Mouse (Mus musculus) heart, postnatal 0 days (tissue): ENCODE results near the gene Dot1l. TPM values are rescaled to one million over a fixed set of nuclear protein-coding genes. Genes with fewer than 3 reads are reported as not detected.

Source experiments
- ATAC-seq: fragments of 200-750 bp; cut with Nextera tagmentation; 2 replicates; pipeline ENCODE4 v1.8.0; 2017; ENCODE audit warnings: low read depth, moderate number of reproducible peaks, moderate library complexity; ENCODE audit not compliant: insufficient read depth
- DNase-seq: peaks from one replicate; pipeline ENCODE4 v3.0.0-alpha.2; 2016; ENCODE audit warnings: low spot score
- H3K27ac ChIP-seq: fragments of 300-500 bp; sonication (generic); 2 replicates; pipeline ENCODE4 v1.5.1; 2014; ENCODE audit warnings: low read depth, mild to moderate bottlenecking
- H3K27me3 ChIP-seq: fragments of 300-500 bp; sonication (generic); 2 replicates; pipeline ENCODE4 v1.6.1; 2014; ENCODE audit warnings: low read length, mixed read lengths; ENCODE audit not compliant: control insufficient read depth, insufficient read depth
- H3K36me3 ChIP-seq: fragments of 300-500 bp; sonication (generic); replicated peaks from 2 replicates; pipeline ENCODE4 v1.6.1; 2014; ENCODE audit warnings: low read length, mixed read lengths; ENCODE audit not compliant: control insufficient read depth, insufficient read depth
- H3K4me1 ChIP-seq: fragments of 300-500 bp; sonication (generic); 2 replicates; pipeline ENCODE4 v1.6.1; 2014; ENCODE audit warnings: antibody characterized with exemption; ENCODE audit not compliant: control insufficient read depth, insufficient read depth
- H3K4me2 ChIP-seq: fragments of 300-500 bp; sonication (generic); 2 replicates; pipeline ENCODE4 v1.6.1; 2014; ENCODE audit warnings: low read depth, mild to moderate bottlenecking, low read length, moderate library complexity
- H3K4me3 ChIP-seq: fragments of 300-500 bp; sonication (generic); 2 replicates; pipeline ENCODE4 v1.5.1; 2014; ENCODE audit warnings: low read depth, low read length
- H3K9ac ChIP-seq: fragments of 300-500 bp; sonication (generic); replicated peaks from 2 replicates; pipeline ENCODE4 v1.6.1; 2014; ENCODE audit warnings: low read depth, low read length, mixed read lengths
- H3K9me3 ChIP-seq: fragments of 300-500 bp; sonication (generic); replicated peaks from 2 replicates; pipeline ENCODE4 v1.6.1; 2016; ENCODE audit warnings: low read length; ENCODE audit not compliant: control insufficient read depth
- CTCF ChIP-seq: IDR thresholded peaks from 2 replicates; pipeline ENCODE4 v1.5.1; 2016; ENCODE audit warnings: antibody characterized with exemption, control low read depth, low read depth
- EP300 ChIP-seq: IDR thresholded peaks from 2 replicates; pipeline ENCODE4 v1.6.1; 2016; ENCODE audit warnings: antibody characterized with exemption, low read depth
- WGBS: fragments of 180-500 bp; shearing (Covaris S2); extraction: QIAGEN DNeasy Blood & Tissue Kit; methylation state at CpG from one replicate; pipeline ENCODE4 v1.1.7; 2014; 5-methylcytosine and 5-hydroxymethylcytosine counted together
- polyA plus RNA-seq: library from polyadenylated mRNA; unstranded; fragments of >200 nt; fragmentation: Nextera tagmentation; extraction: Ambion mirVana; gene quantifications from 2 replicates; pipeline ENCODE4 v1.2.1, GENCODE M21; 2015
- total RNA-seq: library from RNA; depleted of rRNA; stranded (reverse); fragments of >200 nt; gene quantifications from 2 replicates; pipeline ENCODE4 v1.2.3, GENCODE M21; 2014; ENCODE audit warnings: low replicate concordance

Gene Dot1l
- total and polyA plus RNA-seq, 2 experiments from 2014 or later: 14.0 to 19.4 TPM

DNA sequence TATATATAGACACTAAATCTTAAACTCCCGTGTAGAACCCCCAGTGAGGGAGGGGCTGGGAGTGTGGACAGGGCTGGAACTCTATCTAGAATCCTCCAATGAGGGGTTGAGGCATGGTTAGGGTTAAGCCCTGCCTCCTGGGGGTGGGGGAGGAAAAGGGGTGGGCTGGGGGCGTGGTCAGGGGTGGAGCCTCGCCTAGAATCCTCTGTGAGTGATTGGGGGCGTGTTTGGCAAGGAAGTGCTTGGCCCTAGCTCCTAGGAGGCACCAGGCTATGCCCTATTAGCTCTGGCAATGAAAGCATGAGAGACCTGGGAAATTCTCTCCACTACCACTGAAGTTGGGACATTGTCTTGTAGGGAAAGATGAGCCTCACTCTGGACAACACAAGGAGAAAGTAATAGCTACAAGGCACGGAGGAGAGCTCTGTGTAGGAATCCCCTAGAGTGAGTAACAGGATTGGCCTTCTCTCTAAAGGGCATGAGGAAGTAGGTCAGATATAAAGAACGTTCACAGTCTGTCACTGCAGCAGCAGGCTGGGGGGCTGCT, 2.9 kb upstream of the Dot1l start:
- H3K27me3 ChIP-seq: no peaks in the 10 kb centered on the region
- peak overlapping the region; percentile 37 for H3K4me3 ChIP-seq
- H3K9ac ChIP-seq: peak overlapping the region; percentile 49
- no peaks in the 10 kb centered on the region for H3K9me3 ChIP-seq
- ATAC-seq (peak; percentile 83), DNase-seq (peak; percentile 96)
- peaks cover 26% of the 10 kb centered on the region for H3K4me1 ChIP-seq
- 0% methylated on average over 6 of the region's 6 CpGs for WGBS
- H3K27ac ChIP-seq: peak overlapping the region; percentile 97
- TF ChIP-seq CTCF (no peak), EP300 (no peak)
- peak overlapping the region; percentile 60 for H3K4me2 ChIP-seq
- H3K36me3 ChIP-seq: no peaks in the 10 kb centered on the region

DNA sequence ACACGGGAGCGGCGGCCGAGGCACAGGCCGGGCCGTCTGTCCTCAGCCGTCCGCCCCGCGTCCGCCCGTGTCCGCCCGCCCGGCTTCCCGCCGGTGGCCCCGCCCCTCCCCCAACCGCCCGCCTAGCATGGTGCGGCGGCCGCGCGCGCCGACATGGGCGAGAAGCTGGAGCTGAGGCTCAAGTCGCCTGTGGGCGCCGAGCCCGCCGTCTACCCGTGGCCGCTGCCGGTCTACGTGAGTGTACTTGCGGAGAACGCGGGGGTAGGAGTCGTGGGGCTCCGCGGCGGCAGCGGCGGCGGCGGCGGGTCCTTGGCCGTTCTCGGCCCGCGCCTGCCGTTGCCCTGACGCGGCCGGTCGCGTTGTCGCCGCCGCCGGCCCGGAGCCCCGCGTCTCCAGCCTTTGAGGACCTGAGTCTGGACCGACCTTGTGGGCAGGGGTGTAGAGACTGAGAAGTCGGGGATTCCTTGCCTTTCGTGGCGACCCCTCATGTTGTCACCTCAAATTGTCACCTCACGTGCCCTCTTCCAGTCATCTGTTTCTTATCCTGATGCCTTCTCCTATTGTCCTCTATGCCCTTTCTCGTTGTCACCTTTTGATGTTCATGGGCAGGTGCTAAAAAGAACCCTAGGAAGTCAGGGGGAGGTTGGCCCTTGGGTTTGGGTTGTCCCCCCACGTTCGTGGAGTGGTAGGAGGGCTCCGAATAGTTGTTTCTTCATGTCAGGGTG, 447 bp downstream of the Dot1l start:
- Histone ChIP-seq H3K27me3 (no peaks in the 10 kb centered on the region), H3K9ac (peak overlapping the region; percentile 97), H3K4me1 (peaks cover 54% of the 10 kb centered on the region), H3K36me3 (no peaks in the 10 kb centered on the region), H3K27ac (peak overlapping the region; percentile 87), H3K4me3 (peak overlapping the region; percentile 96), H3K4me2 (peak overlapping the region; percentile 93), H3K9me3 (no peaks in the 10 kb centered on the region)
- 1% methylated on average over 54 of the region's 75 CpGs for WGBS
- no peak for TF ChIP-seq CTCF
- ATAC-seq: peak; percentile 1; the same call in 1 of the 2 replicates
- no peak for DNase-seq

DNA sequence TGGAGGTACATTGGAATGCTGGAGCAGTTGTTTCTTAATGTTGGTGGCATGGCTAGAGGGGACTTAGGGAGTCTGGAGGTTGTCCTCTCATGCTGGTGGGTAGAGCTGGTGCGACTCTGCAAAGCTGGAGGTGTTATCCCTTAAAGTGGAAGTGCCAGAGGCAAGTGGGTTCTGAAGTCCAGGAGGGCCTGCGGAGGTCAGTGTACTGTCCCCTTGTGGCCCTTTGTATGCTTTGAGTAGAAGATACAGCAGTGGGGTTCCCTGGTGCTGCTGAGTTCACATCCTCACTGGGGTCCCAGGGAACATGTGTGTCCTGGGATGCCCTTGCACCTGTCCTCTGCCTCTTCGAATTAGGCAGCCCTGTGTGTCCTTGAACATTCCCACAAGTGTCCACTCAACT, 1.1 kb downstream of the Dot1l start:
- ATAC-seq: no peak
- Histone ChIP-seq H3K9ac (peak overlapping the region; percentile 97), H3K9me3 (no peaks in the 10 kb centered on the region), H3K27me3 (no peaks in the 10 kb centered on the region), H3K4me3 (peak overlapping the region; percentile 96), H3K4me1 (peaks cover 57% of the 10 kb centered on the region), H3K27ac (peak overlapping the region; percentile 87), H3K36me3 (no peaks in the 10 kb centered on the region), H3K4me2 (peak overlapping the region; percentile 93)
- DNase-seq: no peak
- no peak for TF ChIP-seq EP300
- peak; percentile 19; the same call in 1 of the 2 replicates for TF ChIP-seq CTCF
- WGBS: 6% methylated on average over 3 of the region's 3 CpGs

DNA sequence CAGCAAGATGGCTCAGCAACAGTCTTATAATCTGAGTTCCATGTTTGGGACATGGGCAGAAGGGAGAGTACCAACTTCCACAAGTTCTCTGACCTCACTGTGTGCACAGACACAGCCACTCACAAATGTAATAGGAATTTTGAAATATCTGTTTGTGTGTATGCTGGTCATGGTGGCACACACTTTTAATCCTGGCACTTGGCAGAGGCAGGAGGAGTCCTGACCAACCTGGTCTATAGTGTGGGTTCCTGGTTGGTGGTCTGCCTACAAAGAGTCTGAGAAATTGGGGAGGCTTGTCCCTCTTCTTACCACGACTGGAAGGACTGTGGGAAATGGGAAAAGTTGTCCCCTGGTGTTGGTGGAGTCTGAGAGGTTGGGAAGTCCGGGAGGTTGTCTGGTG, 1.5 kb downstream of the Dot1l start:
- 23% methylated on average over 2 of the region's 2 CpGs for WGBS
- TF ChIP-seq EP300 (no peak), CTCF (no peak)
- H3K4me2 ChIP-seq: peak overlapping the region; percentile 93
- H3K27me3 ChIP-seq: no peaks in the 10 kb centered on the region
- no peak for ATAC-seq
- H3K4me1 ChIP-seq: peaks cover 61% of the 10 kb centered on the region
- DNase-seq: no peak
- peak overlapping the region; percentile 87 for H3K27ac ChIP-seq
- H3K36me3 ChIP-seq: no peaks in the 10 kb centered on the region
- H3K9me3 ChIP-seq: no peaks in the 10 kb centered on the region
- H3K9ac ChIP-seq: peak overlapping the region; percentile 97
- peak overlapping the region; percentile 96 for H3K4me3 ChIP-seq

DNA sequence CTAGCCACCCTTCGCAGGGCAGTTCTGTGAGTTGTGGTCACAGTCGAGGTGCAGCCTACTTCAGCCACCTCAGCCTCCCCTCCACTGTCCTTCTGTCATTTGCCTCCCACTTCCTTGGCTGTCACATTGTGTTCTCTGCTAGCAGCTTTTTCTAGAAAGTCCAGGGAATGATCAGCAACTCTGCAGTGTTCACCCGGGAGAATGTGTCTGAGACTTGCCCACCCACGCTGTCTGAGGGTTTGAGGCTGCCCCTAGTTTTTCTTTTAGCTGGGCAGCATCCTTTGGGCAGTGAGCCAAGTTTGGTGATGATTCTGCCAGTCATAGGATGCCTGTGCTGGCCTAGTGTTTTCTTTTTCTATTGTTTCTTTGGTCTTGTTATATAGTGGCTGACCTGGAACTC, 2.0 kb downstream of the Dot1l start:
- no peak for ATAC-seq
- peak overlapping the region; percentile 93 for H3K4me2 ChIP-seq

More for the DNA sequence above, 2.0 kb downstream of the Dot1l start:
- H3K9me3 ChIP-seq: no peaks in the 10 kb centered on the region
- WGBS: 25% methylated on average over 4 of the region's 4 CpGs
- H3K4me1 ChIP-seq: peaks cover 65% of the 10 kb centered on the region
- DNase-seq: no peak
- TF ChIP-seq EP300: no peak
- TF ChIP-seq CTCF: no peak
- H3K36me3 ChIP-seq: no peaks in the 10 kb centered on the region
- H3K27ac ChIP-seq: peak overlapping the region; percentile 87
- H3K27me3 ChIP-seq: no peaks in the 10 kb centered on the region
- no peak overlapping the region for H3K9ac ChIP-seq
- H3K4me3 ChIP-seq: peak overlapping the region; percentile 96; the same call in 1 of the 2 replicates
